Mouse (Mus musculus) bone marrow, adult 2 months (tissue): Measurements from ENCODE around the gene Smtnl2.

Experiments used
- CTCF ChIP-seq: fragments of 200-500 bp; IDR thresholded peaks from 2 replicates; pipeline ENCODE4 v1.5.1; 2011; ENCODE audit warnings: low read length, control low read depth; ENCODE audit not compliant: control insufficient read depth, insufficient read depth
- POLR2A ChIP-seq: fragments of 200-500 bp; IDR thresholded peaks from 2 replicates; pipeline ENCODE4 v1.6.1; 2011; ENCODE audit warnings: low read depth, mild to moderate bottlenecking, control low read depth, low read length, borderline replicate concordance; ENCODE audit not compliant: control insufficient read depth

DNA sequence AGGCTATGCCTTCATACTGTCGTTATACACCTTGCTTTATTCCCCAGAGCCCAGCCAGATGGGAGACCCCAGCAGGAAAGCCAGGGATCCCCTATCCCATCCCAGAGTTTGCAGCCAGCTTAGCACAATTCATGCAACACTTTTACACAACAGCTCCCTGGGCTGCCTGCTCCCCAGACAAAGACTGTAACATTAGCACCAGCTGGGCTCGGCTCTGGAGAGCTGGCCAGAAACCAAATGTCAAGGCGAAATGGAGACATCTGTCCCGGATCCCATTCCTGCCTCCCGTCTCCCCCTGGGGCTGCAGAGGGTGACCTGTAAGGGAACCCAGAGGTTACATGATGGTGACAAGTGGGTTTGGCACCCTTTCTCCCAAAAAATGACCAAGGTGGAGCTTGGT, 17.8 kb downstream of the Smtnl2 start:
- TF ChIP-seq CTCF (no peak), POLR2A (no peak)
